Mouse (Mus musculus) heart, adult 2 months (tissue): Measurements from ENCODE around the gene Tmem17.

Experiments
- EP300 ChIP-seq: fragments of 200-500 bp; IDR thresholded peaks from 2 replicates; pipeline ENCODE4 v1.6.1; 2011; ENCODE audit warnings: low read depth, low read length, control low read depth; ENCODE audit not compliant: insufficient read depth
- POLR2A ChIP-seq: fragments of 200-500 bp; IDR thresholded peaks from 2 replicates; pipeline ENCODE4 v1.6.1; 2011; ENCODE audit warnings: mild to moderate bottlenecking, low read depth, low read length, control low read depth; ENCODE audit not compliant: insufficient read depth

DNA sequence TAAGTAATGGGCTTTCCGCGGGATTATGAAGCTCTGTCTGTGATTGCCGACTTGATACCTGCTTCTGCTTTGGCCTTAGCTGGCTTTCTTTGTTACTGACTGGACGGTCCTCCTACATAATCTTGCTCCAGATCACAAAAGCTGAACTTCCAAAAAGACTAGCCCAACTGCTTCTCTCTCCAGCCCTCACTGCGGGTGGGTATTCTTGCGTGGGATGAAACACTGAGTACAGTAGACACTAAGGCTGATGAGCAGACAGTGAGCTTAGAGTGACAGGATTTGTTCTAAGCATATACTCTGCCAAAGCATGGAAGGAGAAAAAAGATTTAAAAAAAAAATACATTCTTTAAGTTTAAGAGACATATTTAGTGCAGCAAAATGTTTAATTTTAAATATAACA is 12.5 kb upstream of the Tmem17 start:
- no peak for TF ChIP-seq POLR2A
- TF ChIP-seq EP300: no peak
